Mouse (Mus musculus) small intestine, adult 2 months (tissue): ENCODE measurements around the gene Cers6.

Experiments
- CTCF ChIP-seq: fragments of 200-500 bp; IDR thresholded peaks from 2 replicates; pipeline ENCODE4 v1.5.1; 2012; ENCODE audit warnings: low read depth, mild to moderate bottlenecking, control low read depth, inconsistent platforms, low read length, moderate library complexity, mixed read lengths; ENCODE audit not compliant: insufficient replicate concordance, insufficient read length; ENCODE audit errors: extremely low read depth
- POLR2A ChIP-seq: fragments of 200-500 bp; IDR thresholded peaks from 2 replicates; pipeline ENCODE4 v1.6.1; 2012; ENCODE audit warnings: low read depth, mild to moderate bottlenecking, control low read depth, inconsistent platforms, low read length, moderate library complexity

DNA sequence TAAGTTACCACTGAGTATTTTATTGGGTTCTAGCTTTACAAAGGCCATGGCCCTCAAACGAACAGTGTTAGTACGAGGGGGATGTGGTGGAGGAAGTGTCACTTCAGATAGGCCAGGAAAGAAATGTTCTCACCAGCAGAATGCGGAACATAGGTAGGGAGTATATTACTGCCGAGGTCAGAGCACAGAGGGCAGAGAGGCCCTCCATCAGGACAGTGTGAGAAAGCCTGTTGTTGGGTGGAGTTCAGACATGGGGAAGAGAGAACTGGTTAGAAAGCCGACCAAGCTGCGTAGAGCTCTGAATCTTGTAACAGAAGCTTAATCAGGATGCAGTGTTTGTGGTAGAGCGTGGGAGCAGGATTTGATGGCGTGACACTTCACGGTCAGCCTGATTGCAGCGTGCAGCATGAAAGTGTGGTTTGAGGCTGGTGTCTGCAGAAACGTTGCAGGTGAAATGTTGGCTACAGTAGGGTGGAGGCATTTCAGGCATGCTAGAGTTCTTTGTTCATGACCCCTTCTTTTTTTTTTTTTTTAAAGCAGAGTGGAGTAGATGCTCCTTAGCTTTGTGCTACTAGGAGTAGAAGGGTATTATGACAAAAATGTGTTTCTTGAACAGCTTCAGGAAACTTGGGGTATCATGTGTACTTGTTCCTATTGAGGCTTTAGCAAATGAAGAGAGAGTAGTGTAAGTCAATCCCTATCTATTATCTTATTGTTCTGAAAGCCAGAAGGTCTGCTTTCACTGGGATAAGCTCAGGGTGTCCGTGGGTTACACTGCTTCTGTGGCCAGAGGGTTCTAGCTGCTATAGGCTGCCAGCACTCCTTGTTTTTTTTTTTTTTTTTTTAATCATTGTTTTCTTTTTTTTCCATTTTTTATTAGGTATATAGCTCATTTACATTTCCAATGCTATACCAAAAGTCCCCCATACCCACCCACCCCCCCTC, 117.7 kb downstream of the Cers6 start:
- TF ChIP-seq POLR2A (no peak), CTCF (no peak)
